Mouse (Mus musculus): ENCODE data around the gene Vmn1r19. TPM values are rescaled to one million over a fixed set of nuclear protein-coding genes. Genes with fewer than 3 reads are reported as not detected.
"Not testable (repeated sequence)": the region's sequence is repeated elsewhere in the genome, so short reads cannot be mapped to it uniquely, and the experiment has no call there.

Vmn1r19 gene
- not detected for polyA plus RNA-seq (2021)

- CTCF ChIA-PET; ATAC-seq; DNase-seq (ENCODE audit: low read depth, low spot score); POLR2A ChIA-PET: not testable (repeated sequence)
- H3K27me3 ChIP-seq: peaks cover 12% of the 10 kb centered on the region
- in situ Hi-C loops (cut with MboI; ENCODE audit: low pct_unique_long_range_greater_than_20kb): loop anchor here (5.0 kb wide), 1 partner anchor 854 kb away; no protein-coding TSS in a partner anchor
These were observed at the start of gene Vmn1r19 for GRCm38 (mm10) chr6:57403480-57403879. Gene Vmn1r19 (plus strand): TSS chr6:57403780.

GRCm38 (mm10) chr6:57356864-57357263 is 46.7 kb upstream of the Vmn1r19 start:
- no peak for TF ChIP-seq CTCF (IDR thresholded peaks at IDR 0.05)
- H3K27me3 ChIP-seq: no peaks in the 10 kb centered on the region
- CTCF ChIA-PET: no interaction called here
- DNase-seq (ENCODE audit: low read depth, low spot score) (no peak), ATAC-seq (no peak)
- in situ Hi-C loops (cut with MboI; ENCODE audit: low pct_unique_long_range_greater_than_20kb): no loop called here
- POLR2A ChIA-PET: no interaction called here

GRCm38 (mm10) chr6:57363627-57364026 is 40.0 kb upstream of the Vmn1r19 start, which contains the start of gene Vmn1r17:
Gene Vmn1r17 (minus strand): TSS chr6:57363727.
- CTCF ChIA-PET: no interaction called here
- POLR2A ChIA-PET: no interaction called here
- no peaks in the 10 kb centered on the region for H3K27me3 ChIP-seq
- no peak for DNase-seq (ENCODE audit: low read depth, low spot score)
- TF ChIP-seq CTCF (IDR thresholded peaks at IDR 0.05): no peak
- in situ Hi-C loops (cut with MboI; ENCODE audit: low pct_unique_long_range_greater_than_20kb): no loop called here
- ATAC-seq: no peak

- CTCF ChIA-PET: interaction anchor here (1.2 kb wide), 1 partner anchor 13 kb away, joined by 3 read pairs; no protein-coding TSS in a partner anchor
- POLR2A ChIA-PET; H3K27me3 ChIP-seq; DNase-seq (ENCODE audit: low read depth, low spot score); ATAC-seq; in situ Hi-C loops (cut with MboI; ENCODE audit: low pct_unique_long_range_greater_than_20kb): not testable (repeated sequence)
These were observed 37.7 kb upstream of the Vmn1r19 start for GRCm38 (mm10) chr6:57365866-57366265.

- ATAC-seq (no peak), DNase-seq (ENCODE audit: low read depth, low spot score) (no peak)
- no peak for TF ChIP-seq CTCF (IDR thresholded peaks at IDR 0.05)
- ChIA-PET CTCF (no interaction called here), POLR2A (no interaction called here)
- no peaks in the 10 kb centered on the region for H3K27me3 ChIP-seq
- in situ Hi-C loops (cut with MboI; ENCODE audit: low pct_unique_long_range_greater_than_20kb): no loop called here
These were observed 36.1 kb upstream of the Vmn1r19 start for GRCm38 (mm10) chr6:57367496-57367895.

- TF ChIP-seq CTCF (IDR thresholded peaks at IDR 0.05): no peak
- DNase-seq (ENCODE audit: low read depth, low spot score) (no peak), ATAC-seq (no peak)
- POLR2A ChIA-PET: no interaction called here
- in situ Hi-C loops (cut with MboI; ENCODE audit: low pct_unique_long_range_greater_than_20kb): no loop called here
- H3K27me3 ChIP-seq: peaks cover 10% of the 10 kb centered on the region
- CTCF ChIA-PET: no interaction called here
These were observed 7.9 kb upstream of the Vmn1r19 start, which contains the start of gene Vmn1r18 for GRCm38 (mm10) chr6:57395683-57396082. Gene Vmn1r18 (minus strand): TSS chr6:57395783.

- TF ChIP-seq CTCF (IDR thresholded peaks at IDR 0.05): no peak
- DNase-seq (ENCODE audit: low read depth, low spot score) (no peak), ATAC-seq (no peak)
- POLR2A ChIA-PET: no interaction called here
- in situ Hi-C loops (cut with MboI; ENCODE audit: low pct_unique_long_range_greater_than_20kb): loop anchor here (10.0 kb wide), 1 partner anchor 806 kb away; no protein-coding TSS in a partner anchor
- CTCF ChIA-PET: no interaction called here
- H3K27me3 ChIP-seq: peaks cover 4% of the 10 kb centered on the region
These were observed 25.1 kb downstream of the Vmn1r19 start, which contains the start of gene Vmn1r20 for GRCm38 (mm10) chr6:57428630-57429029. Gene Vmn1r20 (plus strand): TSS chr6:57428930.

GRCm38 (mm10) chr6:57431196-57431595 is 27.6 kb downstream of the Vmn1r19 start:
- DNase-seq (ENCODE audit: low read depth, low spot score) (no peak), ATAC-seq (no peak)
- in situ Hi-C loops (cut with MboI; ENCODE audit: low pct_unique_long_range_greater_than_20kb): loop anchor here (10.0 kb wide), 1 partner anchor 144 kb away; no protein-coding TSS in a partner anchor
- H3K27me3 ChIP-seq: no peaks in the 10 kb centered on the region
- ChIA-PET POLR2A (no interaction called here), CTCF (no interaction called here)
- TF ChIP-seq CTCF (IDR thresholded peaks at IDR 0.05): no peak

Other genes with a start within 250 kb of the Vmn1r19 start
- not detected for gene Vmn1r12, start 246.9 kb upstream of the Vmn1r19 start, polyA plus RNA-seq (2021)
- not detected for gene Vmn1r13, start 200.5 kb upstream of the Vmn1r19 start, polyA plus RNA-seq (2021)
- gene Vmn1r14, start 172.1 kb upstream of the Vmn1r19 start, polyA plus RNA-seq (2021): not detected
- 0.05 TPM for gene Vmn1r15, start 145.8 kb upstream of the Vmn1r19 start, polyA plus RNA-seq (2021)
- 0.08 TPM for gene Vmn1r16, start 74.3 kb upstream of the Vmn1r19 start, polyA plus RNA-seq (2021)
- not detected for gene Vmn1r17, start 40.1 kb upstream of the Vmn1r19 start, polyA plus RNA-seq (2021)
- gene Vmn1r18, start 8.0 kb upstream of the Vmn1r19 start, polyA plus RNA-seq (2021): under 0.01 TPM
- gene Vmn1r20, start 25.1 kb downstream of the Vmn1r19 start, polyA plus RNA-seq (2021): not detected
- 8.9 TPM for gene Ppm1k, start 131.7 kb downstream of the Vmn1r19 start, polyA plus RNA-seq (2021)
- gene Herc6, start 177.2 kb downstream of the Vmn1r19 start, polyA plus RNA-seq (2021): 13.5 TPM